19 mouse cellular contexts compared by ENCODE assay signal in genomic region chr10:25622585-25622984, GRCm38 (mm10).
DNase-seq lines count a peak whose midpoint lies in the region; ATAC-seq and TF ChIP-seq lines count a peak whose summit lies in the region.
"Had no signal": no experiment of that assay in that cellular context is flagged by ENCODE, and none has a peak within 500 bp of the region (broad histone marks: within the 10 kb centered on the region; RNA-seq: fewer than 3 reads in every experiment).

No protein-coding gene starts in this region.

- no peak overlapping the region for H3K4me3 ChIP-seq in midbrain, embryonic 13.5 days (replicated peaks)
- no peak overlapping the region for H3K4me3 ChIP-seq in midbrain, embryonic 10.5 days
- H3K4me3 ChIP-seq in forebrain, embryonic 14.5 days (ENCODE audit: low read depth, low read length): no peak overlapping the region
- H3K4me3 ChIP-seq in hindbrain, embryonic 16.5 days (ENCODE audit: low read length): no peak overlapping the region
- H3K4me3 ChIP-seq in layer of hippocampus, adult 2 months: no peak overlapping the region
- H3K4me3 ChIP-seq: embryonic facial prominence, embryonic 15.5 days had no signal

- TF ChIP-seq CTCF in layer of hippocampus, adult 2 months (conservative IDR thresholded peaks at IDR 0.05): no peak

- no peak overlapping the region for H3K9ac ChIP-seq in midbrain, embryonic 13.5 days (replicated peaks)
- H3K9ac ChIP-seq in forebrain, embryonic 14.5 days (ENCODE audit: low read length): no peak overlapping the region
- no peak overlapping the region for H3K9ac ChIP-seq in hindbrain, embryonic 16.5 days (ENCODE audit: low read depth, low read length)
- H3K9ac ChIP-seq: embryonic facial prominence, embryonic 15.5 days; liver, embryonic 14.5 days had no signal

- no peak overlapping the region for H3K27ac ChIP-seq in midbrain, embryonic 13.5 days
- no peak overlapping the region for H3K27ac ChIP-seq in midbrain, embryonic 10.5 days (replicated peaks)
- no peak overlapping the region for H3K27ac ChIP-seq in forebrain, embryonic 14.5 days (ENCODE audit: low read depth, low read length)
- H3K27ac ChIP-seq in hindbrain, embryonic 16.5 days (ENCODE audit: low read depth, low read length): peak overlapping the region; percentile 56; the same call in 1 of the 2 replicates
- no peak overlapping the region for H3K27ac ChIP-seq in layer of hippocampus, adult 2 months
- H3K27ac ChIP-seq: embryonic facial prominence, embryonic 15.5 days; kidney, postnatal 0 days; liver, embryonic 14.5 days had no signal

- DNase-seq in midbrain, embryonic 10.5 days (ENCODE audit: low spot score): no peak
- DNase-seq in forebrain, embryonic 14.5 days (ENCODE audit: low spot score): no peak
- DNase-seq in retina, embryonic 14.5 days (ENCODE audit: low spot score): peak; percentile 38
- DNase-seq in spleen, postnatal 4 days (ENCODE audit: low spot score in 2 of 2): no peak
- no peak for DNase-seq in layer of hippocampus, adult 2 months (ENCODE audit: low spot score in 2 of 2)
- DNase-seq: adrenal gland, adult 8-10 months; cerebellum, postnatal 14 days; gastrocnemius, postnatal 36 days; kidney, adult 18-20 months; layer of hippocampus, postnatal 36 days; right cerebral cortex, postnatal 25 days; thymus, postnatal 25 days had no signal

- ATAC-seq in midbrain, embryonic 13.5 days: peak; percentile 56
- ATAC-seq in forebrain, embryonic 14.5 days: 0 out of 2 replicates have a peak, but pooled peaks have one; percentile 18
- peak; percentile 89 for ATAC-seq in hindbrain, embryonic 16.5 days
- ATAC-seq: lung, postnatal 0 days; Patski had no signal

- no peaks in the 10 kb centered on the region for H3K36me3 ChIP-seq in midbrain, embryonic 13.5 days
- no peaks in the 10 kb centered on the region for H3K36me3 ChIP-seq in midbrain, embryonic 10.5 days
- H3K36me3 ChIP-seq in forebrain, embryonic 14.5 days (ENCODE audit: control insufficient read depth, insufficient read depth, low read length): no peaks in the 10 kb centered on the region
- no peaks in the 10 kb centered on the region for H3K36me3 ChIP-seq in hindbrain, embryonic 16.5 days (ENCODE audit: control insufficient read depth, insufficient read depth, low read length)
- H3K36me3 ChIP-seq: embryonic facial prominence, embryonic 15.5 days had no signal

- peaks cover 12% of the 10 kb centered on the region for H3K4me1 ChIP-seq in midbrain, embryonic 13.5 days (replicated peaks)
- H3K4me1 ChIP-seq in midbrain, embryonic 10.5 days: peaks cover 23% of the 10 kb centered on the region
- H3K4me1 ChIP-seq in forebrain, embryonic 14.5 days (ENCODE audit: control insufficient read depth, insufficient read depth, low read length): no peaks in the 10 kb centered on the region
- peaks cover 11% of the 10 kb centered on the region; the same call in 1 of the 2 replicates for H3K4me1 ChIP-seq in hindbrain, embryonic 16.5 days (ENCODE audit: control insufficient read depth, insufficient read depth, low read depth, low read length)
- H3K4me1 ChIP-seq: embryonic facial prominence, embryonic 15.5 days had no signal

- no peaks in the 10 kb centered on the region for H3K9me3 ChIP-seq in midbrain, embryonic 13.5 days
- no peaks in the 10 kb centered on the region for H3K9me3 ChIP-seq in midbrain, embryonic 10.5 days (replicated peaks)
- no peaks in the 10 kb centered on the region for H3K9me3 ChIP-seq in forebrain, embryonic 14.5 days (replicated peaks; ENCODE audit: control insufficient read depth, low read length)
- no peaks in the 10 kb centered on the region for H3K9me3 ChIP-seq in hindbrain, embryonic 16.5 days (ENCODE audit: control insufficient read depth, low read length)
- H3K9me3 ChIP-seq: embryonic facial prominence, embryonic 15.5 days had no signal

- no peaks in the 10 kb centered on the region for H3K27me3 ChIP-seq in midbrain, embryonic 13.5 days
- no peaks in the 10 kb centered on the region for H3K27me3 ChIP-seq in midbrain, embryonic 10.5 days (ENCODE audit: low read depth, poor library complexity, severe bottlenecking)
- H3K27me3 ChIP-seq in forebrain, embryonic 14.5 days (replicated peaks; ENCODE audit: control insufficient read depth, insufficient read depth, low read length): no peaks in the 10 kb centered on the region
- no peaks in the 10 kb centered on the region for H3K27me3 ChIP-seq in hindbrain, embryonic 16.5 days (replicated peaks; ENCODE audit: control insufficient read depth, insufficient read depth, low read length)
- H3K27me3 ChIP-seq: embryonic facial prominence, embryonic 15.5 days; Patski had no signal

- no peak overlapping the region for H3K4me2 ChIP-seq in midbrain, embryonic 13.5 days (replicated peaks)
- H3K4me2 ChIP-seq in forebrain, embryonic 14.5 days (ENCODE audit: low read length): no peak overlapping the region
- H3K4me2 ChIP-seq in hindbrain, embryonic 16.5 days (ENCODE audit: low read length): no peak overlapping the region
- H3K4me2 ChIP-seq: embryonic facial prominence, embryonic 15.5 days had no signal

- WGBS in midbrain, embryonic 13.5 days: 66% methylated on average over 5 of the region's 5 CpGs
- WGBS in midbrain, embryonic 10.5 days: 79% methylated on average over 5 of the region's 5 CpGs
- WGBS in forebrain, embryonic 14.5 days: 68% methylated on average over 5 of the region's 5 CpGs
- WGBS in hindbrain, embryonic 16.5 days: 38% methylated on average over 5 of the region's 5 CpGs

Comparison
In these comparisons a context has a peak if more than half of its experiments do, and no peak if none do; other contexts are left out.
1. ATAC-seq: peak in every context shown above with its lines; median percentile 89 in hindbrain, embryonic 16.5 days; 56 in midbrain, embryonic 13.5 days; 18 in forebrain, embryonic 14.5 days.